Mouse (Mus musculus) erythroblast, embryonic 14.5 days (primary cell): ENCODE results near the gene Ntrk2.

Source experiments
- GATA1 ChIP-seq: IDR thresholded peaks from 2 replicates; pipeline ENCODE4 v1.6.1; 2012; ENCODE audit warnings: low read length, inconsistent platforms, mixed read lengths
- TAL1 ChIP-seq: IDR thresholded peaks from 3 replicates; pipeline ENCODE4 v1.6.1; 2012; ENCODE audit warnings: low read length, inconsistent platforms, mixed read lengths

- no peak for TF ChIP-seq TAL1
- no peak for TF ChIP-seq GATA1
These were observed 288.4 kb downstream of the Ntrk2 start for GRCm38 (mm10) chr13:59094722-59095121.
